Mouse (Mus musculus) kidney, adult 9 months (tissue): Measurements from ENCODE around the gene Hsph1.

Experiments
- DNase-seq: peaks from one replicate; pipeline ENCODE4 v3.0.0; 2022

The Hsph1 gene

DNA sequence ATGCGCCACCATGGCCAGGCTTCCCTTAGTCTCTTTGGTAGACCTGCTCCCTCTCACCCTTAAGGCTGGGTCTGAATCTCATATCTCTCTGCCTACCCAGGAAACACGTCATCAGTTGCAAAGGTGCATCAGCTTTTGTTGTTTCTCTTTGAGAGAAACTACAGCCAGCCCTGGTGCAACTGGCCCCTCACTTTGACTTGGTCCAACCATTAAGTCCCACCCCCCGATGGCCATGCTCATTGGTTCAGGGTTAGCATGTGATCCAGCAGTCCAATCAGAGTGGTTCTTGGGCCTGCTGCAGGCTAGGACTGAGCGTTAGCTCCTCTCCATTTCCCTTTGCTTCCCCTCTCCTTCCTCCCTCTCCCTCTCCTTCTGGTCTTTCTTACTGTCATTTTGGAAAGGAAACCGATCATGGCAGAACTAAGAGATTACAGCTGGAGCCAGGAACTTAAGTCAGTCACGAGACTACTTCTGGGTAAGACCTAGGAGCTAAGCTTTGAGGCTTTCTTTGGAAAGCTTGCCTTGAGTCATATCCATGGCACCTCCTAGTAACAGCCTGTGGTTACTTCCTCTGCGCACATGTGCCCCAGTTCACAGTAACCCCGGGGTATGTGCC lies 5.2 kb upstream of the Hsph1 start:
- no peak for DNase-seq

DNA sequence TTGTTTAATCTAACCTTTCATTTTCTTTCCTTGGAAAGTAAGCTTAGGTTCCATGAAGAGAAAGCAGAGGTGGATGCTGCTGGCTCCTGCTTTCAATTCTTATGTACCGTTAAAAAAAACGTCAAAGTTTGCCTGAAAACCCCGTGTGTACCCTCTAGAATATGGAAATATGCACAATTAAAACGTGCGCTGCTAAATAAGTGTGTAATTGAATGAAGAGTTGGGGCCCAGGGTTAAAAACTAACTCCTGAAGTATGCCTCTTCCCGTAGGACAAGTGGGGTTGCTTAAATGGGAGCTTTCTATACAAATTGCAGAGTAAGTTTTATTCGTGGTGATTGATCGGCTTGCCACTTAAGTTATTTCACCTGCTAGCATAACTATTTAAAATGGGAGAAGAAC lies 1.1 kb upstream of the Hsph1 start:
- no peak for DNase-seq

DNA sequence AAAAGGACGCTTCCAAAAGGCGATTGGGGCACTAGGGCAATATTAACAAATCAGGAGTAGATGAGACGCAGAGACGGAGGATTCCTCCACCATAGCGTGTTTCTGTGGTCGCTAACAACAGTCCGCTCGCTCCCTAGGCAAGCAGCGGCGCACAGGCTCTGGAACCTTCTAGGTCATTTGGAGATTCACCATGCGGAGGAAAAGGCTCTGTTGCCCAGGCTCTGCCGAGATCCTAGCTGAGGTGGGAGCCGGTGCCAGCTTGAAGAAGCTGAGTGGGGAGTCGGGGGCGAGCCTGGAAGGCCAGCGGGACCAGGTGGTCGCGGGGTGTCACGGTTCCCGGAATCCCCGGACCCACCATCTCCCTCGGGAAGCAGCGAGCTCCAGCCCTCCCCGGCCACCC lies 620 bp downstream of the Hsph1 start:
- peak; percentile 42 for DNase-seq

DNA sequence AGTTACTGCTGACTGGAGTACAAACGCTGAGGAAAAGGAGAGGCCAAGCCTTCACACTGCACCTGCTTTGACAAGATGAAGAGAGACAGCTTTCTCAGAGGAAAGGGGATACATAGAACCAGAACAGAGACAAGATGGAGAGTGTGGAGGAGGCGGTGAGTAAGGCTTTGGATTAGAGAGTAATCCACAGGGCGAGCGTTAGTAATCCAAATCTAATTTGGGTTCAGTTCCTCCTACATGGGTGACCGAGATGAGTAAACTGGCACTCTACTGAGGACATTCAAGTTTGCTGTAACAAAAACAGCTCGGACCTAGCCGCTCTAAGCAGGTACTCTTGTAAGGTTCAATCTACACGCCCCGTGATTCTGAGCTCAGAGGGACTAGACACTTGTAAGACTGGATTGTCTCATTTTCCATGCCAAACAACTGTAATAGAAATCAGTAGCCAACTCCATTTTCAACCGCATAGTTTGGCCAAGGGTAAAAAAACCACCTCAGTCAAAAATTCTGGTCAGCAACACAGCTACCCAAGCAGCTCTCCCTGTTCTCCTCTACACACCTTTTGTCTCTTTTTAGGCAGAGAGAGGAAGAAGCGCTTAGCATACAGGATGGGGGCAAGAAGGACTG lies 1.7 kb downstream of the Hsph1 start:
- no peak for DNase-seq

DNA sequence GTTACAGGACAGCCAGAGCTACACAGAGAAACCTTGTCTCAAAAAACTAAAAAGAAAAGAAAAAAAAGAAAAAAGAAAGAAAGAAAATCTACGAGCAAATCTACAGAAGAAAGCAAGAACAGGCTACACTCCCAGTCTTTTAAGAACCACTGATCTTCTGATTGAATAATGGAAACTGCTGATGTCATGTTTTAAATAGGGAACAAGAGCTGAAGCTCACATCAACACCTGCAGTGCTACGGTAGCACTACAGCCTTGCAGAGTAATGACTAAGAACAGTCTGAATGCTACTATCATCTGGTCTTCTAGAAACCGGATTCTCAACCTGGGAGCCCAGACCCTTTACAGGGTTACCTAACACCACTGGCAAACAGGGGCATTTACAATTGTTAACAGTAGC lies 10.6 kb downstream of the Hsph1 start:
- no peak for DNase-seq

DNA sequence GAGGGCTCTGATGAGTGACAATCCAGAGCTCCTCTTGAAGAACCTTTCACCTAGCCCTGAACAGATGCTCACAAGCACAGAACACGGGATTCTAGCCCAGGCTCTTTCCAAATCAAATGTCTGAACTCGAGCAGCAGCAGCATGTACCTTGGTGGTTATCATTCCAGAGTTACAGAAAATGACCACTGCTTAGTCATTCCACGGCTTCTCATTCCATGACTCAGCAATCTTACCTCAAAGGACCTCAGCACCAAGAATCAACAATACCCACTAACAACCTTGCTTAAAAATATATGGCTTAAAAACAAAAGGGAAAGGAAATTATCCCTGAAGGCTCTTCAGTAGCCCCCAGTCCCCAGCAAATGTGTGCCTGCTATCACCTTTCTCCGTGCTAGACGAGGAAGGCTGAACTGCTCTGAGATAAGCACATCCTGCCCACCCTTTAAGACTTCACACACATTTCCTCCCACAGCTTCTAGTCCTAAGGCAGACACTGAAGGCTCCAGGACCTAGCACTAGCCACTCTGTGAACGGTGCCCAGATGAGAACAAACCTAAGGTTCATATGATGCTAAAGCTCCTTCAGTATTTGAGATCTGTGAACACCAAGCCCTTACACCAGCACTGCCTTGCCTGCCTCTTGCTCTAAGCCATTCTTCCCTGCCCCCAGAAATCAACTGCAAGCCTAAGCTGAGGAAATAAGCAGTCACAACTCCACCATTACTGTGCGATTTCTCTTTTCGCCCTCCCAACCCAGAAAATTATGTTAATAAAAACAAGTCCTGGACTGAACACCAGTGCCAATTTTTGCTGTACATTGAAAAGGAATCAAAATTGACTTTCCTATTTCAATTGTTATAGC lies 12.1 kb downstream of the Hsph1 start:
- DNase-seq: peak; percentile 57

DNA sequence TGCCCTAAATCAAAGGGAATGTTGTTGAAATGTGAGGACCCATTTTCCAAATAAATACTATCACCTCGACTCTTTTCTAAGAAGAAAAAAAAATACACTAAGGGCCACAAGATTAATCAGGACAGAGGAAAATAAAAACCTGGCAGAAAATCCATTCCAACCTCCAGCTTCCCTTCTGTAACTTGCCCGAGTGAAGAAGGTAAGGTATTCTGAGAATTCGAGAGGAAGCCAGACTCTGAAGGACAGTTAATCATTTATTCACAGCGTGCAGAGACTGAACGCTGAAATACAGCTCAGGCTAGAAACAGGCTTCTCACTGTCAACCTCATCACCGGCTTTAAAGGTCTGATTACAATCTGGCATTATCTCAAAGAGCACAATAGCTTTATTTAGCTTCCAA lies 13.5 kb downstream of the Hsph1 start:
- DNase-seq: peak; percentile 89

DNA sequence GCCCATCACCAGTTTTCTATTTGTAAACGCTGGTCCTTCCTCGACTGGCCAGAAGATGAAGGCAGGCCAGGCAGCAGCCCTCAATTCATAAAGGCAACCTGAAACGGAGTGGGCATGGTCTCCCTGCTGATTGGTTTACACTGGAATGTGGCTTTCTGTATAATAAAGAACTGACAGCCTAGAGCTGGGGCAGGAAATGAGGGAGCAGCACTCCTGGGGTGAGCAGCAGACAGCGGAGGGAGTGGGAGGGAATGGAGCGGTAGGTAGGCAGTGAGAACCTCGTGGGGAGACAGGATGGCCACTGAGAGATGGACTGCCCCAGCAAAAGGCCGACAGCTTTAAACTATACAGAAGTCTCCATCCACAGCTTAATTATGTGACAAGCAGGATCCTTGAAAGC lies 14.0 kb downstream of the Hsph1 start:
- no peak for DNase-seq

DNA sequence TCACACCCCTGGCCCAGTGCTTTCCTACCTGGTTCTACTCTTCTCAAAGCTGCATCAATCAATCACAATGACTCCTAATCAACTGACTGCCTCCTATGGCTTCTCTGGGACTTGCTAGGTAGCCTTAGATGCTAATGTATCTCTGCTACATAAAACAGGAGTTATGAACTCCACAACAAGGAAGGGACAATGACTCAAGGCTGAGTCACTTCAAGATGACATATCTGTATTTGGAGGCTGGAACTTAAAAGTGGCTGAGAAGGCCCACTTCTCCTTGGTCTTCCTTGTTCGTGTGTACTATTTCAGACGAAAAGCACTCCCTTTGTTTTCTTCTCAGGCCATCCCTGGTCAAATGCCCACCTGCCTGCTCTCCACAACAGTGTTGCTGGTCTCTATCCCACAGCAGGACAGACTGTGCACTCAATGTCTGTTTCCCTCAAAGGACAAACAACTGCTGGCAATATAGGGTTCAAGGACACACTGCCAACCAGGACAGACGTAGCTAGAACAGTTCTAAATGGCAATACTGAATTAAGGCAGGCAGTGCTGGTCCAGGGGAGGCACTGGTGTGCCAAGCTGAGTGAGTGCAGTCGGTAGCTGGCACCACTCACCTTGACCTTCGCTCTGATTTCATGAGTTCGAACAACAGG lies 18.3 kb downstream of the Hsph1 start:
- no peak for DNase-seq

DNA sequence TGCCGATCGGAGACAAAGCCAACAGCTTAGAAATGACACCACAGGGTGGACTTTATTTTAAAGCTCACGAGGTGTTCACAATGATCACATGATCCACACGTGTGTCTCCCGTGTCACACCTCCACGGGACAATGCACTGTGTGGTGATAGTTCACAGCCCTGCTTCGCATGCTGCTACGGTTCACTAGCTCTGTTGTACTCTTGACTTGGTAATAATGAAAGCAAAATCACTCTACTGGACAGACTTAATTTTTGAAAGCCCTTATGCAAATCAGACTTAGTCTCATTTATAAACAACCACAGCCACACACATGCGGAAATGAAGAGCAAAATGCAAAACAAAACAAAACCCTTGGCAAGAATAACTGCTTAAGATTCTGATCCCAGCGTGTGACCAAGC lies 19.4 kb downstream of the Hsph1 start:
- peak; percentile 85 for DNase-seq

DNA sequence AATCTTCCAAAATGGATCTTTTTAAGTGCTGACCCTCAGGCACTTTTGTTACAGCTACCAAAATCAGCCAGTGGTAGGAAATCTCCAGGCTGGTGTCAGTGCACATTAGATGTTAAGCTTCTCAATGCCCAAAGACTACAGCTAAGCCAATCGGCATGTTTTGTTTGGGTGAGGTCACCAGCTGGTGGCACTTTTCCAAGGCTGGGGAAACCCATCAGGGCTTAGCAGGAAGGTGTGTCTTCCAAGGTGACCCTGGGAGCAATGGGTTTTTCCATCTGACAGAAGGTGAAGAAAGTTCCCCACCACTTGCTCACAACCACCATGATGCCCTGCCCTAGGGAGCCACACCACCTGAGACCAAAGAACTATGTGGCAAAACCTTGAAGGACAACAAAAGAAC lies 20.0 kb downstream of the Hsph1 start:
- DNase-seq: peak; percentile 54

DNA sequence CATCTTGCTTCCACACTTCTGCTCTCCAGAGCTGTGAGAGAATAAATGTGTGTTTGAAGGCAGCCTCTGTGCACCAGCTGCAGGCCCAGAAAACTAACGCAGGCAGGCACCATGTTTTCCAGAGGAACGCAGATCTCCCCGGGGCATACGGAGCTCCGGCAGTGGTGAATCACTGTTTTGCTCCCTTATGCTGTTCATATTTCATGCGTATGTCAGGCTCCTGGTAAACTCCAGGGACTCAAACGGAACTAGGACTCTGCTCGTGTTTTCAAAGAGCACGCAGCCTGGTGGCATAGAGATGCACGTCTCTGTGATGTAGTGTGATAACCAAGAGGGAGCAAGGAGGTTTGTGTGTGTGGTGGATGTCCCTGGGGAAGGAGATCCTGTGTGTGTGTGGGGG lies 23.4 kb downstream of the Hsph1 start:
- no peak for DNase-seq

DNA sequence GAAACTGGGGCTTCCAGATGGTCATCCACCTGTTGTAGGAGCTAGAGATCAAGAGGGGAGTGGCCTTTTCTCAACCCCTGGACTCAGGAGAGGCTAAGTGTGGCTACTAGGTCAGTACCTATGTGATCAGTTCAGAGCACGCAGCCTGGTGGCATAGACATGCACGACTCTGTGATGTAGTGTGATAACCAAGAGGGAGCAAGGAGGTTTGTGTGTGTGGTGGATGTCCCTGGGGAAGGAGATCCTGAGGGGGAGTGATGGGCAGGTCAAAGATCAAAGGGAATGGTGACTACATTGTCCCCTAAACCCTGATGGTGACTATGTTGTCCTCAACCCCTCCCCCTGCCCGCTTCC lies 24.0 kb downstream of the Hsph1 start:
- DNase-seq: no peak

DNA sequence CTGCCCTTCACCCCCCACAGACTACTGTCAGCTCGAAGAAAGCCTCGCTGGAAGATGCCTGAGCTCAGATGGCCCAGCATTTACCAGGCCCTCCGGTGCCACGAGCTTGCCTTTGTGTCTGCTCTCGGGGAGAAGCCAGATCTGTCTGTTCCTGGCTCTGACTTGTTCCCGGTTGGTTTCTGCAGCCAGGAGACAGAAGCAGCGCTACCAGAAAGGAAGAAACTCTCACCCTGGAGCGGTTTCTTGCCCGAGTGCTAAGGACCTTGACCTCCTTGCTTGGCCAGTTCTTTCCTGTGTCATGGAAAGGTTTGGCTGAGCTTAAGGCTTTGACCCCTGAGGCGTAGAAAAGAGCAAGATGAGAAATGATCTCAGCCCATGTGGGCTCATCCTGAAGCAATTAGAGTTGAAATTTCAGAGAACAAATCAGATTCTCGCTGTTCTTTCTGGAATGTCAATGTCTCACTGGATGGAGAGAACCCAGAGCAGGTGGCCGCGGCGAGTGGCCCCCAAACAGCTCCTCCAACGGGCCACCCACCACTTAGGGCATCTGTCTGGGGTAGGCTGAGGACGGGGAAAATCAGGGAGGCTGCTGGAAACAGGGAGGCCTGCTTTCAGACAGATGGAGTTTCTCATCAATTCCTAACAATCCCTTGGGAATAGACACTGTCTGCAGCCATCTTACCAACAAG lies 24.6 kb downstream of the Hsph1 start:
- DNase-seq: peak; percentile 79

DNA sequence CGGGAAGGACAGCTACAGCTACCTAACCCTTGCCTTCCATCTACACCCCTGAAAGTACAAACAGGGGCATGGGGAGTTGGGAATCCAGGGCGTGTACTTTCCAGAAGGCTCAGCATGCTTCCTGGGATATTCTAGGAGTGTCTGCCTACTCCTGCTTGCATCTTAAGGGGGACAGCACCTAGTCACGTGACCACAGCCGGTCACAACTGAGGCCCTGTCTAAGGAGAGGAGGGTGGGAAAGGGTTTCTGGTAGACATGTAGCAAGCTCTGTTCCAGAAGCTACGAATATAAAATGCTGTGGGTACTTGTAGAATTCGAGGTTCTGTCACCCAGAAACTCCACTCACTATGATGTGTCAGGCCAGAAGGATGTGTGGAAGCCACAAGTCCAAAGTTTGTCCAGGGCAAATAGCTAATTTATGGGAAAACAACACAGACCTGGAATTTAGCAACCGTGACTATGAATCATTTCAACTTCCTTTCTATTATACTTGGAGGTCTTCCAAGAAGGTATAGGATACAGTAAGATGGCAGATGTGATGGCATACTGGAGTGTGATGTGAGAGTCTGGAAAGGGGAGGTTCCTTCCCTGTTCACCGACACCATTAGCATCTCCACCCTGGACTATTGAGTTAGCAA lies 29.0 kb downstream of the Hsph1 start:
- no peak for DNase-seq

DNA sequence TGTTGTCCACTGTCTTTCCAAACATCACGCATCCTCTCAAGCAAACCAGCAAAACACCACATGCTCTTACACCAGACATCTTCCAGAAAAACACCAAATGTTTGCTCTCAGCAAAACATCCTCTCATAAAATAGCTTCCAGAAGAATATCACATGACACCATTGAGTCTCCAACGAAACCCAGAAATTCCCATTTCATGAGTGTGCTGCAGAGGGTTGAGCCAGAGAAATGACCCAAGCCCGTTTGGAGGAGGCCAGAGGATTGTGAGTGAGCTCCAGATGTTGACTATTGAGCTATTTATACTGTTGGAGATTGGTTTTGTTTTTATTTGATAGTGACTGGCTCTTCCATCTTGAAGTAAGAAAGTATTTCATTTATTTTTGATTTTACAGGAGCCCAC lies 32.9 kb downstream of the Hsph1 start:
- DNase-seq: no peak

DNA sequence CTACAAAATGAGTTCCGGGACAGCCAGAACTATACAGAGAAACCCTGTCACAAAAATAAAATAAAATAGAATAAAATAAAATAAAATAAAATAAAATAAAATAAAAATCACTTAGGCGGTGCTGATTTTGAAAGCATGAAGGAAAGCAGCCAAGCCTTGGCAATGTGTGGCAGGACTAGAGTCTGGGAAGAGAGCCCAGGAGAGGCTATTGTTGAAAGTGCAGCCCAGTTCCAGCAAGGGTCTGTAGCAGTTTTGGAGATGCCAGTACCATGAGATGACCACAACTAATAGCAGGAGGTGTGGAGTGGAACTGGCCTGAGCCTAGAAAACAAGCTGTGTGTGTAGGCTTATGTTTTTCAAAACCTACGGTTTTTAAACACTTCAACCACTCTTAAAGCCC lies 34.2 kb downstream of the Hsph1 start:
- no peak for DNase-seq

DNA sequence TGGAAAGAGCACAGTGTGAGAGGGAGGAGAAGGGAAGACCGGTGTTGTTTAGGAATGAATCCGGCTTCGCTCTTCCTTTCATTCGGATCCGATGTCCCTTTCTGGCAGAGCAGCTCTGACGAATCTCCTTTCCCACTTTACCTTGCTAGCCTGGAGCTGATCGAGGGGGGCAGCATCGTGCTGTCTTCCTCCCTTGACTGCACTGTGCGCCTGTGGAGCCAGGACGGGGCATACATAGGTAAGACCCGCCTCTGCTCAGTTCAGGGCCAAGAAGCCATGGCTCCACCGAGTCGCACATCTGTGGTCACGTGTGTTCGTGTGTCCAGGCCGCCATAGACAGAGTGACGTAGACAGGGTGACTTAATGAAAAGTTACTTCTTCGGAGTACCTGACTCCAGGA lies 38.8 kb downstream of the Hsph1 start:
- no peak for DNase-seq

DNA sequence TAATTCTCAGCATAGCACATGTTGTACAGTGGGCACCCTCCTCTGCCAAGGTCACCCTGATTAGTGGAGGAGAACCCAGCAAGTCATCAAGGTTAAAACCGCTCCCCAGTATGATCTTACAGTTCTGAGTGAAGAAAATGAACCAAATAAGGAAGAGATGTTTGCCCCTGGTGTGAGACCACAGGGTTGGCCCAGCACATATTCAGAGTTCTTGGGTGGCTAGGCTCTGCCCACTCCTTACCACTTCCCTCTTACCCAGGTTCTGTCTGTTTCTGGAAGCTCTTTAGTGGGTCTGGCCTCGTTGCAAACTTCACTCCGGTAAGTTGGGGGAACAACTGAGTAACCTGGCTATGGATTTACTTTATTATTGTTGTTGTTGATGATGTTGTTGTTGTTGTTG lies 42.0 kb downstream of the Hsph1 start:
- DNase-seq: no peak

DNA sequence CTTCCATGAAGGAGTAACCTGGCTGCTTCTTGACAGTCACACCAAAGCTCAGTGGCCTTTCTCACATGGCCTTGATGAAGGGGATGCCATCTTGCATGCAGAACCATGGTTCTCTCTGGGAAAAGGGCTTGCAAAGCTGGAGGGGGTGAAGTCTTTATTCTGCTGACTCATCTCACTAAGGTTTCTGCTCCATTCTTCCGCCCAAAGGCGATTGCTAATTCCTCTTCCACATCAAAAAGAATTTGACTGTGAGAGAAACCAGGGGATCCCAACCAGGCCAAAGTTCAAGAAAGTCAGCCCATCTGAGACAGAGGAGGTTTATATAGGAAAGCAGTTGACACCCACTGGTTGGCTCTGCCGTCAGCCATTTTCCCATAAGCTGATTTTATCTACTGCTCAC lies 46.2 kb downstream of the Hsph1 start:
- no peak for DNase-seq

DNA sequence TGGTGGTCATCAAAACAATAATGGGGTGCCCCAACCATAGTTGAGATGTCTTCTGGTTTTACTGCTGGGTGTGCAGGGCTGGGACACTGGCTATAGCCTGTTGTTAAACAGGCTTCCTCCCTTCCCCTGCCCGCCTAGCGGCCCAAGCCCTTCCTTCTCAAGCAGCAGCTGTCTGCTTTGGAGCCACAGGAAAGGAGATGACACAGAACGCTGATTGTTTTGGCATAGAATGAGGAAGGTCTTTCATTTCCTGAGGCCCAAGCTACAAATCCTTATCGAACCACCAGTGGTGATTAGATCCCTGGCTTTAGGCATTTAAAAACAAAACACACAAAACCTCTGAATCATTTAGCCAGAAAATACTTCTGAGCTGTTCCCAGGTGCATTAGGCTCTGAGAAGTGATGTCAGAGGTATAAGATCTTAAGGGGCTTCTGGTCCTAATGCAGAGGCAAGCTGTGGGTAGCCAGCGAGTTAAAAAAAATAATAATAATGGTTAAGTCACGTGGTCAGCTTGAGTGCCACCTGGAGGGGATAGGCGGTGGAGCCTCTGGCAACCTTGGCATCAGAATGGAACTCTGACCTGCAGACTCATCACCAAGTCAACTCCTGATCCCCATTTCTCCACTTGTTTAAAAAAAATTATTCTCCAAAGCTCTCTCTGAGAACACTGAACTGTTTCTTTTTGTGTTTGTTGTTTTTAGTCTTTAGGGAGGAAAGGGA lies 47.2 kb downstream of the Hsph1 start:
- peak; percentile 30 for DNase-seq

DNA sequence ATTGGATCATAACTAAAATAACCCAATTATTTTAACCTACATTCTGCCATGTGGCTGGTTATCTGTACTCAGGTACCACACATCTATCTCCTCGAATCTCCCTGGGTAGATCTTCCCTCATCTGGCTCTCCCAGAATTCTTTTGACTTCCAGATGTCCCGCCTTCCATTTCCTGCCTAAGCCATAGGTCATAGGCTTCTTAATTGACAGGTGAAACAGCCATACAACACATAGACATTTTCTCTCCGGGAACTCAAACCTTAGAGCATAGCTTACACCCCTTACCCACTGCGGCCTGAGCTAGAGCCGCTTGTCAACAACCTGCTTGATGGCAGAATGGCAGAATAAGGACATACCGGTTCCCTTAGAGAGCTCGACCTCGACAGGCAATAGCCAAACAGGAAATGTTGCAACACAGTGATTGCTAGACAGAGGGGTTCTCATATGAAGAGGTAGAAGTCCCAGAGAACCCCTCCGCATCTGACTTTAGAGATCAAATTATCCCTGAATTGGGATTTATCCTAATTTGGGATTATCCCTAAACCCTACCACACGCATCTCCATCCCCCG lies 48.8 kb downstream of the Hsph1 start:
- no peak for DNase-seq
